Mouse (Mus musculus): Measurements from ENCODE around the gene Ccdc97. TPM values are rescaled to one million over a fixed set of nuclear protein-coding genes. Genes with fewer than 3 reads are reported as not detected.

The Ccdc97 gene
- polyA plus RNA-seq, 1 experiment from 2014 or later = 23.4 TPM

DNA sequence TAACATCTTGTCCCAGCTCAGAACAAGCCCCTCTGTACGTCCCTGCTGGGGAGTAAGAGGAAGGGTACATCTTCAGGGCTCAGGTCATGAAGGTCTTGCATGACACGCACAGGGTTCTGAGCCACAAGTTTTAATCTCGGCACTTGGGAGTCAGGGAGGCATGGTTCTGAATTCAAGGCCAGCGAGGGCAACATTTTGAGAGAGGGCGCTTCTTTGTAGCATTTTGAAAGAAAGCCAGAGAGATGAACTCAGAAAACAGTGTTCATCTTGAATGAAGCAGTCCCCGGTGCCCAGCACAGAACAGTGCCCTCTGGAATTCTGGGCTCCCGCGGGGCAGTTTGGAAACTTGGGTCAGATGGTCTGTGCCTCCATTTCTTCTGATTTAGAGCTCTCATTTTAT, 52.5 kb downstream of the Ccdc97 start:
- Histone ChIP-seq H3K4me1 (ENCODE audit: control insufficient read depth in 2 of 2, insufficient read depth in 2 of 2, low read length in 2 of 2) (no peaks in the 10 kb centered on the region; a peak in 1 of 4 replicates), H3K9ac (ENCODE audit: low read length) (no peak overlapping the region), H3K27ac (replicated peaks in 1 of 2; ENCODE audit: control insufficient read depth in 1 of 2, insufficient read depth in 1 of 2, low read depth in 2 of 2, low read length in 2 of 2) (no peak overlapping the region), H3K9me3 (ENCODE audit: control insufficient read depth, low read length) (no peaks in the 10 kb centered on the region), H3K4me2 (ENCODE audit: low read length) (no peak overlapping the region), H3K27me3 (ENCODE audit: control insufficient read depth, insufficient read depth, low read length) (no peaks in the 10 kb centered on the region), H3K4me3 (ENCODE audit: control insufficient read depth in 1 of 2, insufficient read depth in 1 of 2, low read depth in 1 of 2, low read length in 2 of 2) (no peak overlapping the region), H3K36me3 (ENCODE audit: control insufficient read depth, insufficient read depth, low read length) (peaks cover 46% of the 10 kb centered on the region)
- WGBS = 93% methylated on average over 8 of the region's 8 CpGs
- ATAC-seq (ENCODE audit: insufficient number of reproducible peaks, insufficient read depth, low FRiP score, low read depth) = no peak

Other genes with a start within 250 kb of the Ccdc97 start
- gene Ceacam1, start 241.5 kb downstream of the Ccdc97 start, polyA plus RNA-seq (2014; fragmentation: Nextera tagmentation; extraction: Ambion mirVana) = 3.9 and 4.5 TPM in 2 replicates
- 0.20 TPM in 1 of 2 replicates, not detected in the other for gene Ceacam2, start 179.2 kb downstream of the Ccdc97 start, polyA plus RNA-seq (2014; fragmentation: Nextera tagmentation; extraction: Ambion mirVana)
- not detected in 2 replicates for gene Erich4, start 103.2 kb downstream of the Ccdc97 start, polyA plus RNA-seq (2014; fragmentation: Nextera tagmentation; extraction: Ambion mirVana)
- 62.7 and 66.3 TPM in 2 replicates for gene Dmac2, start 99.7 kb downstream of the Ccdc97 start, polyA plus RNA-seq (2014; fragmentation: Nextera tagmentation; extraction: Ambion mirVana)
- gene B3gnt8, start 92.4 kb downstream of the Ccdc97 start, polyA plus RNA-seq (2014; fragmentation: Nextera tagmentation; extraction: Ambion mirVana) = 3.2 and 3.5 TPM in 2 replicates
- gene Bckdha, start 60.1 kb downstream of the Ccdc97 start, polyA plus RNA-seq (2014; fragmentation: Nextera tagmentation; extraction: Ambion mirVana) = 46.8 and 55.5 TPM in 2 replicates
- 33.9 and 35.8 TPM in 2 replicates for gene Exosc5, start 59.9 kb downstream of the Ccdc97 start, polyA plus RNA-seq (2014; fragmentation: Nextera tagmentation; extraction: Ambion mirVana)
- gene Tmem91, start 43.9 kb downstream of the Ccdc97 start, polyA plus RNA-seq (2014; fragmentation: Nextera tagmentation; extraction: Ambion mirVana) = 1.6 and 2.2 TPM in 2 replicates
- 29.4 and 30.5 TPM in 2 replicates for gene B9d2, start 38.3 kb downstream of the Ccdc97 start, polyA plus RNA-seq (2014; fragmentation: Nextera tagmentation; extraction: Ambion mirVana)
- gene Tgfb1, start 32.1 kb downstream of the Ccdc97 start, polyA plus RNA-seq (2014; fragmentation: Nextera tagmentation; extraction: Ambion mirVana) = 3.5 and 4.5 TPM in 2 replicates
- gene Hnrnpul1, start 35.7 kb upstream of the Ccdc97 start, polyA plus RNA-seq (2014; fragmentation: Nextera tagmentation; extraction: Ambion mirVana) = 47.2 and 50.9 TPM in 2 replicates
- 38.9 and 42.1 TPM in 2 replicates for gene Axl, start 69.6 kb upstream of the Ccdc97 start, polyA plus RNA-seq (2014; fragmentation: Nextera tagmentation; extraction: Ambion mirVana)
- 3.0 and 3.1 TPM in 2 replicates for gene Cyp2s1, start 97.8 kb upstream of the Ccdc97 start, polyA plus RNA-seq (2014; fragmentation: Nextera tagmentation; extraction: Ambion mirVana)
- gene Cyp2b10, start 178.5 kb upstream of the Ccdc97 start, polyA plus RNA-seq (2014; fragmentation: Nextera tagmentation; extraction: Ambion mirVana) = not detected in 2 replicates

All from heart, embryonic 14.5 days (tissue).